Mouse (Mus musculus): Measurements from ENCODE around the gene Aoah. TPM values are rescaled to one million over a fixed set of nuclear protein-coding genes. Genes with fewer than 3 reads are reported as not detected.

Aoah gene
- polyA plus RNA-seq (2012; rRNA removed): 0.53 and 0.66 TPM in 2 replicates

GRCm38 (mm10) chr13:20793901-20794300 lies at the start of gene Aoah:
TSS of gene Aoah (plus strand) at chr13:20794113.
- TF ChIP-seq CTCF (IDR thresholded peaks at IDR 0.05; ENCODE audit: insufficient read depth, low read length) (no peak), POLR2A (IDR thresholded peaks at IDR 0.05; ENCODE audit: borderline replicate concordance, extremely low read depth, low read depth, low read length) (no peak)
- 45% methylated on average over 4 of the region's 4 CpGs for WGBS
- Histone ChIP-seq H3K4me1 (ENCODE audit: control insufficient read depth, insufficient read depth, low read length) (no peaks in the 10 kb centered on the region), H3K4me3 (replicated peaks; ENCODE audit: extremely low read depth, low read depth, low read length) (peak within 1 kb of the TSS; percentile 27)
- no peak for DNase-seq

- TF ChIP-seq CTCF (IDR thresholded peaks at IDR 0.05; ENCODE audit: insufficient read depth, low read length): no peak
- TF ChIP-seq POLR2A (IDR thresholded peaks at IDR 0.05; ENCODE audit: borderline replicate concordance, extremely low read depth, low read depth, low read length): no peak
- no peak for DNase-seq
- 39% methylated on average over 1 of the region's 1 CpGs for WGBS
- no peaks in the 10 kb centered on the region for H3K4me1 ChIP-seq (ENCODE audit: control insufficient read depth, insufficient read depth, low read length)
- no peak overlapping the region for H3K4me3 ChIP-seq (replicated peaks; ENCODE audit: extremely low read depth, low read depth, low read length)
These were observed 39.1 kb upstream of the Aoah start for GRCm38 (mm10) chr13:20754843-20755242.

- Histone ChIP-seq H3K4me1 (ENCODE audit: control insufficient read depth, insufficient read depth, low read length) (no peaks in the 10 kb centered on the region), H3K4me3 (replicated peaks; ENCODE audit: extremely low read depth, low read depth, low read length) (no peak overlapping the region)
- 52% methylated on average over 5 of the region's 5 CpGs for WGBS
- TF ChIP-seq POLR2A (IDR thresholded peaks at IDR 0.05; ENCODE audit: borderline replicate concordance, extremely low read depth, low read depth, low read length): no peak
- TF ChIP-seq CTCF (IDR thresholded peaks at IDR 0.05; ENCODE audit: insufficient read depth, low read length): no peak
- no peak for DNase-seq
These were observed 10.3 kb upstream of the Aoah start for GRCm38 (mm10) chr13:20783648-20784047.

- WGBS: 76% methylated on average over 6 of the region's 6 CpGs
- no peak for DNase-seq
- no peak for TF ChIP-seq CTCF (IDR thresholded peaks at IDR 0.05; ENCODE audit: insufficient read depth, low read length)
- no peak for TF ChIP-seq POLR2A (IDR thresholded peaks at IDR 0.05; ENCODE audit: borderline replicate concordance, extremely low read depth, low read depth, low read length)
- no peak overlapping the region for H3K4me3 ChIP-seq (replicated peaks; ENCODE audit: extremely low read depth, low read depth, low read length)
- no peaks in the 10 kb centered on the region for H3K4me1 ChIP-seq (ENCODE audit: control insufficient read depth, insufficient read depth, low read length)
These were observed 9.9 kb upstream of the Aoah start for GRCm38 (mm10) chr13:20784060-20784459.

- H3K4me3 ChIP-seq (replicated peaks; ENCODE audit: extremely low read depth, low read depth, low read length): no peak overlapping the region
- no peak for TF ChIP-seq POLR2A (IDR thresholded peaks at IDR 0.05; ENCODE audit: borderline replicate concordance, extremely low read depth, low read depth, low read length)
- TF ChIP-seq CTCF (IDR thresholded peaks at IDR 0.05; ENCODE audit: insufficient read depth, low read length): no peak
- 85% methylated on average over 7 of the region's 7 CpGs for WGBS
- H3K4me1 ChIP-seq (ENCODE audit: control insufficient read depth, insufficient read depth, low read length): no peaks in the 10 kb centered on the region
- no peak for DNase-seq
These were observed 8.0 kb upstream of the Aoah start for GRCm38 (mm10) chr13:20785960-20786359.

- 83% methylated on average over 1 of the region's 1 CpGs for WGBS
- no peak for DNase-seq
- TF ChIP-seq POLR2A (IDR thresholded peaks at IDR 0.05; ENCODE audit: borderline replicate concordance, extremely low read depth, low read depth, low read length) (no peak), CTCF (IDR thresholded peaks at IDR 0.05; ENCODE audit: insufficient read depth, low read length) (no peak)
- no peak overlapping the region for H3K4me3 ChIP-seq (replicated peaks; ENCODE audit: extremely low read depth, low read depth, low read length)
- no peaks in the 10 kb centered on the region for H3K4me1 ChIP-seq (ENCODE audit: control insufficient read depth, insufficient read depth, low read length)
These were observed 7.1 kb upstream of the Aoah start for GRCm38 (mm10) chr13:20786825-20787245.

- Histone ChIP-seq H3K4me3 (replicated peaks; ENCODE audit: extremely low read depth, low read depth, low read length) (no peak overlapping the region), H3K4me1 (ENCODE audit: control insufficient read depth, insufficient read depth, low read length) (no peaks in the 10 kb centered on the region)
- DNase-seq: no peak
- TF ChIP-seq POLR2A (IDR thresholded peaks at IDR 0.05; ENCODE audit: borderline replicate concordance, extremely low read depth, low read depth, low read length): no peak
- TF ChIP-seq CTCF (IDR thresholded peaks at IDR 0.05; ENCODE audit: insufficient read depth, low read length): no peak
- WGBS: 81% methylated on average over 4 of the region's 4 CpGs
These were observed 6.0 kb upstream of the Aoah start for GRCm38 (mm10) chr13:20787952-20788351.

GRCm38 (mm10) chr13:20796651-20797050 lies 2.7 kb downstream of the Aoah start:
- Histone ChIP-seq H3K4me3 (replicated peaks; ENCODE audit: extremely low read depth, low read depth, low read length) (no peak overlapping the region), H3K4me1 (ENCODE audit: control insufficient read depth, insufficient read depth, low read length) (no peaks in the 10 kb centered on the region)
- TF ChIP-seq CTCF (IDR thresholded peaks at IDR 0.05; ENCODE audit: insufficient read depth, low read length): no peak
- TF ChIP-seq POLR2A (IDR thresholded peaks at IDR 0.05; ENCODE audit: borderline replicate concordance, extremely low read depth, low read depth, low read length): no peak
- WGBS: 85% methylated on average over 3 of the region's 3 CpGs
- DNase-seq: no peak

- no peaks in the 10 kb centered on the region for H3K4me1 ChIP-seq (ENCODE audit: control insufficient read depth, insufficient read depth, low read length)
- no peak overlapping the region for H3K4me3 ChIP-seq (replicated peaks; ENCODE audit: extremely low read depth, low read depth, low read length)
- WGBS: 15% methylated on average over 2 of the region's 2 CpGs
- TF ChIP-seq CTCF (IDR thresholded peaks at IDR 0.05; ENCODE audit: insufficient read depth, low read length): no peak
- TF ChIP-seq POLR2A (IDR thresholded peaks at IDR 0.05; ENCODE audit: borderline replicate concordance, extremely low read depth, low read depth, low read length): no peak
- no peak for DNase-seq
These were observed 4.6 kb downstream of the Aoah start for GRCm38 (mm10) chr13:20798536-20798935.

GRCm38 (mm10) chr13:20799772-20800171 lies 5.9 kb downstream of the Aoah start:
- no peak for DNase-seq
- Histone ChIP-seq H3K4me1 (ENCODE audit: control insufficient read depth, insufficient read depth, low read length) (no peaks in the 10 kb centered on the region), H3K4me3 (replicated peaks; ENCODE audit: extremely low read depth, low read depth, low read length) (no peak overlapping the region)
- TF ChIP-seq CTCF (IDR thresholded peaks at IDR 0.05; ENCODE audit: insufficient read depth, low read length) (no peak), POLR2A (IDR thresholded peaks at IDR 0.05; ENCODE audit: borderline replicate concordance, extremely low read depth, low read depth, low read length) (no peak)
- 53% methylated on average over 3 of the region's 3 CpGs for WGBS
